Mouse (Mus musculus) embryonic facial prominence, embryonic 13.5 days (tissue): Measurements from ENCODE around the gene Il3. TPM values are rescaled to one million over a fixed set of nuclear protein-coding genes. Genes with fewer than 3 reads are reported as not detected.

Source experiments
- ATAC-seq: fragments of 200-750 bp; cut with Nextera tagmentation; 2 replicates; pipeline ENCODE4 v1.8.0; 2017; ENCODE audit warnings: low read depth; ENCODE audit not compliant: insufficient number of reproducible peaks, insufficient read depth, low FRiP score, low TSS enrichment
- H3K27ac ChIP-seq: fragments of 300-500 bp; sonication (generic); 2 replicates; pipeline ENCODE4 v1.5.1; 2015; ENCODE audit warnings: moderate library complexity, mild to moderate bottlenecking, inconsistent platforms
- H3K27me3 ChIP-seq: fragments of 300-500 bp; sonication (generic); 2 replicates; pipeline ENCODE4 v1.6.1; 2015; ENCODE audit warnings: mild to moderate bottlenecking, inconsistent platforms
- H3K36me3 ChIP-seq: fragments of 300-500 bp; sonication (generic); 2 replicates; pipeline ENCODE4 v1.6.1; 2015; ENCODE audit warnings: mild to moderate bottlenecking, inconsistent platforms
- H3K4me1 ChIP-seq: fragments of 300-500 bp; sonication (generic); 2 replicates; pipeline ENCODE4 v1.6.1; 2015; ENCODE audit warnings: inconsistent platforms
- H3K4me2 ChIP-seq: fragments of 300-500 bp; sonication (generic); 2 replicates; pipeline ENCODE4 v1.6.1; 2015; ENCODE audit warnings: moderate library complexity, mild to moderate bottlenecking, inconsistent platforms
- H3K4me3 ChIP-seq: fragments of 300-500 bp; sonication (generic); 2 replicates; pipeline ENCODE4 v1.5.1; 2015; ENCODE audit warnings: mild to moderate bottlenecking, inconsistent platforms
- H3K9ac ChIP-seq: fragments of 300-500 bp; sonication (generic); 2 replicates; pipeline ENCODE4 v1.6.1; 2015; ENCODE audit warnings: mild to moderate bottlenecking, inconsistent platforms
- H3K9me3 ChIP-seq: fragments of 300-500 bp; sonication (generic); 2 replicates; pipeline ENCODE4 v1.6.1; 2016; ENCODE audit warnings: inconsistent platforms
- WGBS: fragments of 180-500 bp; shearing (Covaris S2); methylation state at CpG from one replicate; pipeline ENCODE4 v1.1.7; 2015; ENCODE audit warnings: mixed read lengths; 5-methylcytosine and 5-hydroxymethylcytosine counted together
- polyA plus RNA-seq: library from polyadenylated mRNA; unstranded; fragments of >200 nt; fragmentation: Nextera tagmentation; extraction: Ambion mirVana; gene quantifications from 2 replicates; pipeline ENCODE4 v1.2.1, GENCODE M21; 2015

Gene Il3
- polyA plus RNA-seq, 1 experiment from 2014 or later, result not detected

GRCm38 (mm10) chr11:54236939-54237338 lies 30.1 kb downstream of the Il3 start:
- Histone ChIP-seq H3K27ac (no peak overlapping the region), H3K4me2 (no peak overlapping the region), H3K36me3 (no peaks in the 10 kb centered on the region), H3K9me3 (no peaks in the 10 kb centered on the region), H3K27me3 (no peaks in the 10 kb centered on the region), H3K4me1 (no peaks in the 10 kb centered on the region), H3K4me3 (no peak overlapping the region), H3K9ac (no peak overlapping the region)
- ATAC-seq, result no peak
- 75% methylated on average over 2 of the region's 2 CpGs for WGBS

- ATAC-seq, result no peak
- no peak overlapping the region for H3K4me2 ChIP-seq
- H3K9me3 ChIP-seq, result no peaks in the 10 kb centered on the region
- H3K4me3 ChIP-seq, result no peak overlapping the region
- H3K9ac ChIP-seq, result no peak overlapping the region
- 95% methylated on average over 2 of the region's 2 CpGs for WGBS
- no peaks in the 10 kb centered on the region for H3K27me3 ChIP-seq
- H3K4me1 ChIP-seq, result no peaks in the 10 kb centered on the region
- no peak overlapping the region for H3K27ac ChIP-seq
- H3K36me3 ChIP-seq, result no peaks in the 10 kb centered on the region
Measured at GRCm38 (mm10) chr11:54227478-54227877, 39.6 kb downstream of the Il3 start.

- Histone ChIP-seq H3K36me3 (no peaks in the 10 kb centered on the region), H3K4me3 (no peak overlapping the region), H3K4me2 (no peak overlapping the region), H3K4me1 (peaks cover 7% of the 10 kb centered on the region; the same call in 1 of the 2 replicates), H3K27ac (no peak overlapping the region), H3K27me3 (no peaks in the 10 kb centered on the region), H3K9me3 (no peaks in the 10 kb centered on the region), H3K9ac (no peak overlapping the region)
- WGBS, result 87% methylated on average over 5 of the region's 5 CpGs
- ATAC-seq, result no peak
Measured at GRCm38 (mm10) chr11:54224475-54224986, 42.5 kb downstream of the Il3 start.

DNA sequence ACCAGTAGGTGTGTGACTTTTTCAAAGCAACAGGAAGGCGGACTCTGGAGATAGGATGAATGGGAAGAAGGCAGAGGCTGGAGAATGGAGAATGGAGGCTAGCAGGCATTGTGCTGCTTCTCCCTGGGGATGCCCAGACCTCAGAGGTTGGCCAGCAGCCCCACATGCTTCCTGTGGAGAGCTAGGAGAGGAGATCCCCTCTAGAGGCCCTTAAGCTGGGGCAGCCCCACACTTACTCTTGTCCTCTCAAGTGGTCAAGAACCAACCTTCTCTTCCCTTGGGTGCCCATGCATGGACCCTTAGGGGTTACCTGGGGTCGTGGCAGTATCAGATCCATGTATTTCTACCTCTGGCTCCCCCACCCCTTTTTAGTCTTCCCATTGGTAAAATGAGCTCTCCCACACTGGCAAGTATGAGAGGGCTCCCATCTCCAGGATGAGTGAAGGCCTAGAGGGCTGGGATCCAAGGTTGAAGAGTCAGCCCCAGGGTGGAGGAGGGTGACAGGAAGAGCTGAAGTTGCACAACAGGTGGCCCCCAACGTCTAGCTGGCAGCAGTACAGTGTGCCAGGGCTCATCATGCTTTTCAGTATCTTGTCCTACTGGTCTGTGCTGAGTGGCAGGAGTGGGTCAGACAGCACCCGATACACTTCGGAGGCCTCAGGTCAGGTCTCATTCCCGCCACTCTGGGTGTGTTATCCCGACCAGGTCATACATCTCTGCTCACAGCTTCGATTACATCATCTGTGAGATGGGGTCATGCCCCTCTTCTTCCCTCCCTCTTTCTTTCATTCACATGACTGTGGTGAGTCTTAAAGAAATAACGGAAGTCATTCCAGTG lies 43.2 kb downstream of the Il3 start:
- Histone ChIP-seq H3K4me2 (no peak overlapping the region), H3K27ac (no peak overlapping the region), H3K9ac (no peak overlapping the region), H3K27me3 (no peaks in the 10 kb centered on the region), H3K36me3 (no peaks in the 10 kb centered on the region), H3K4me3 (no peak overlapping the region), H3K9me3 (no peaks in the 10 kb centered on the region), H3K4me1 (peaks cover 7% of the 10 kb centered on the region; the same call in 1 of the 2 replicates)
- no peak for ATAC-seq
- 82% methylated on average over 9 of the region's 9 CpGs for WGBS

GRCm38 (mm10) chr11:54219903-54220740 lies 47.0 kb downstream of the Il3 start:
- Histone ChIP-seq H3K4me1 (peaks cover 7% of the 10 kb centered on the region; the same call in 1 of the 2 replicates), H3K27me3 (no peaks in the 10 kb centered on the region), H3K9ac (no peak overlapping the region), H3K36me3 (no peaks in the 10 kb centered on the region), H3K9me3 (no peaks in the 10 kb centered on the region), H3K27ac (no peak overlapping the region), H3K4me3 (no peak overlapping the region), H3K4me2 (no peak overlapping the region)
- ATAC-seq, result no peak
- 61% methylated on average over 6 of the region's 6 CpGs for WGBS

DNA sequence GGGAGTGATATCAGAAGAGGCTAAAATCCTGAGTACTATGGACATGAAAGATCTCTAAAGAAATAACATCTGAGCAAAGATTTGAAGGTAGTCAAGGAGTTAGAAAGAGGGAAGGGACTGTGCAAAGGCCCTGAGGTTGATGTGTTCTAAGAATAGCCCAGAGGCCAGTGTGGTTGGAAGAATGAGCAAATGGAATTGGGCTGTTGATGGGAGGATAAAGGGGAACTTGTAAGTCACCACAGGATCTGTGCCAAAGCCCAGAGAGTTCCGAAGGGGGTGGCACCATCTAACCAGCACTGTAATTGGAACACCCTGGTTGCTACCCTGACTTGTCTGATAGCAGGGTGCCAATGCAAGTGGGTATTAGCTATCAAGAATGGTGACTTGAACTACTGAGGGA lies 47.9 kb downstream of the Il3 start:
- no peaks in the 10 kb centered on the region for H3K27me3 ChIP-seq
- no peaks in the 10 kb centered on the region for H3K36me3 ChIP-seq
- no peaks in the 10 kb centered on the region for H3K9me3 ChIP-seq
- peaks cover 16% of the 10 kb centered on the region for H3K4me1 ChIP-seq
- H3K9ac ChIP-seq, result no peak overlapping the region
- WGBS, result 83% methylated on average over 1 of the region's 1 CpGs
- no peak overlapping the region for H3K4me2 ChIP-seq
- no peak overlapping the region for H3K27ac ChIP-seq
- no peak for ATAC-seq
- no peak overlapping the region for H3K4me3 ChIP-seq

- no peak overlapping the region for H3K4me3 ChIP-seq
- no peak overlapping the region for H3K27ac ChIP-seq
- peaks cover 17% of the 10 kb centered on the region for H3K4me1 ChIP-seq
- WGBS, result 62% methylated on average over 7 of the region's 7 CpGs
- no peaks in the 10 kb centered on the region for H3K36me3 ChIP-seq
- H3K9ac ChIP-seq, result no peak overlapping the region
- no peaks in the 10 kb centered on the region for H3K27me3 ChIP-seq
- ATAC-seq, result no peak
- H3K4me2 ChIP-seq, result no peak overlapping the region
- no peaks in the 10 kb centered on the region for H3K9me3 ChIP-seq
Measured at GRCm38 (mm10) chr11:54217384-54217783, 49.7 kb downstream of the Il3 start.

DNA sequence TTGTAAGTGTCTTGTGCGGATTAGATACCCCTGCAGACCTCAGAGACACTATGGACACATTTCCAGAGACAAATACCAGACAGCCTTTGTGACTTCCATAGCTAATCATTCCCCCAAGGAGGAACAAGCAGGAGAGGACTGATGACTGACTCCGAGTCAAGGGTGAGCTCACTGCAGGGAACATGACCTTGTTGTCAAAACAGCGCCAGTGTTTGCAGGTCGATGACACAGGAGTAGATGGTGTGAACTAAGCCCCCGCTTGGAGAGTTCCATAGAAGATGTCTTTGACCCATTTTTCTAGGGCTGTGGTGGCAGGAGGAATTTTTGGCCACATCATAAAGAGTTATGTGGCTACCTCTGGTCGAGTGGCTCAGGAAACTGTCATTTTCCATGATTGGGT lies 51.0 kb downstream of the Il3 start:
- H3K9ac ChIP-seq, result no peak overlapping the region
- H3K4me1 ChIP-seq, result peaks cover 17% of the 10 kb centered on the region
- H3K9me3 ChIP-seq, result no peaks in the 10 kb centered on the region
- H3K36me3 ChIP-seq, result no peaks in the 10 kb centered on the region
- no peak overlapping the region for H3K4me2 ChIP-seq
- ATAC-seq, result no peak
- no peak overlapping the region for H3K27ac ChIP-seq
- H3K27me3 ChIP-seq, result no peaks in the 10 kb centered on the region
- 75% methylated on average over 6 of the region's 6 CpGs for WGBS
- H3K4me3 ChIP-seq, result no peak overlapping the region

Other genes with a start within 250 kb of the Il3 start
- 2.9 and 3.9 TPM in 2 replicates for gene Slc22a4, start 239.2 kb downstream of the Il3 start, polyA plus RNA-seq
- gene Pdlim4, start 198.3 kb downstream of the Il3 start, polyA plus RNA-seq, result 168 and 172 TPM in 2 replicates
- gene P4ha2, start 167.2 kb downstream of the Il3 start, polyA plus RNA-seq, result 68.2 and 76.4 TPM in 2 replicates
- not detected in 2 replicates for gene Csf2, start 17.6 kb downstream of the Il3 start, polyA plus RNA-seq
- gene Acsl6, start 36.5 kb upstream of the Il3 start, polyA plus RNA-seq, result 1.8 and 2.4 TPM in 2 replicates
- not detected in 2 replicates for gene Meikin, start 103.4 kb upstream of the Il3 start, polyA plus RNA-seq
- 11.4 and 13.2 TPM in 2 replicates for gene Fnip1, start 170.9 kb upstream of the Il3 start, polyA plus RNA-seq